11 mouse cellular contexts compared by ENCODE assay signal in the genomic region with DNA sequence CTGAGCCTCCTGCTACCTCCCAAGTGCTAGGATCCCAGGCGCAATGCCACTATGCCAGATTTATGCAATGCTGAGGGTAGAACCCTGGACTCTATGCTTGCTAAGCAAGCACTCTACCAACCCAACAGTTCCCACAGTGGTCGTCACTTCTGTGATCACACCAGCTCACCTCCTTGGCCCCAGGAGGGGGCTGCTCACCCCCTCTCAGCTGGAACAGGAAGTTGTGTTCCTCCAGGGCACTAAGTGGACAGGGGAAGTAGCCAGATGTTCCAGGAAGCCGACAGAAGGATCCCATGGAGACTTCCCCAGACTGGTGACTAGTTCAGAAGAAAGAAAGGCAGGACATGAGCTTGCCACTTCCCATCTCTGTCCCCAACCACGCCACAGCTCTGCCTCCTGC. TPM values are rescaled to one million over a fixed set of nuclear protein-coding genes. Genes with fewer than 3 reads are reported as not detected.
DNase-seq lines count a peak whose midpoint lies in the region; ATAC-seq and TF ChIP-seq lines count a peak whose summit lies in the region.
"Had no signal": no experiment of that assay in that cellular context is flagged by ENCODE, and none has a peak within 500 bp of the region (broad histone marks: within the 10 kb centered on the region; RNA-seq: fewer than 3 reads in every experiment).

No protein-coding gene starts in this region.

- peaks cover 64% of the 10 kb centered on the region for H3K36me3 ChIP-seq in hindbrain, embryonic 13.5 days
- peaks cover 34% of the 10 kb centered on the region for H3K36me3 ChIP-seq in hindbrain, embryonic 16.5 days (ENCODE audit: control insufficient read depth, insufficient read depth, low read length)
- H3K36me3 ChIP-seq in MEL (ENCODE audit: control insufficient read depth in 1 of 2, insufficient read depth in 2 of 2, low read length in 2 of 2) = peaks cover 3 to 56% of the 10 kb centered on the region in 2 experiments; a peak in 3 of 4 replicates
- H3K36me3 ChIP-seq in embryonic facial prominence, embryonic 13.5 days = peaks cover 57% of the 10 kb centered on the region
- peaks cover 36% of the 10 kb centered on the region for H3K36me3 ChIP-seq in liver, postnatal 0 days (replicated peaks; ENCODE audit: insufficient read depth, low read length)

- H3K4me1 ChIP-seq in hindbrain, embryonic 13.5 days (replicated peaks) = peaks cover 38% of the 10 kb centered on the region
- H3K4me1 ChIP-seq in hindbrain, embryonic 16.5 days (ENCODE audit: control insufficient read depth, insufficient read depth, low read depth, low read length) = peaks cover 18% of the 10 kb centered on the region
- peaks cover 12 to 61% of the 10 kb centered on the region in 2 experiments for H3K4me1 ChIP-seq in MEL (ENCODE audit: control insufficient read depth in 1 of 2, insufficient read depth in 2 of 2, low read length in 2 of 2)
- H3K4me1 ChIP-seq in embryonic facial prominence, embryonic 13.5 days = peaks cover 29% of the 10 kb centered on the region
- peaks cover 43% of the 10 kb centered on the region for H3K4me1 ChIP-seq in liver, postnatal 0 days (ENCODE audit: insufficient read depth)

- H3K9ac ChIP-seq in hindbrain, embryonic 13.5 days = peak overlapping the region; percentile 98; the same call in 1 of the 2 replicates
- H3K9ac ChIP-seq in hindbrain, embryonic 16.5 days (ENCODE audit: low read depth, low read length) = no peak overlapping the region
- peak overlapping the region; percentile 93 for H3K9ac ChIP-seq in MEL (ENCODE audit: control insufficient read depth, low read depth, low read length, poor library complexity, severe bottlenecking)
- 0 out of 2 replicates have a peak overlapping the region, but pooled peaks have one; percentile 92 for H3K9ac ChIP-seq in embryonic facial prominence, embryonic 13.5 days
- H3K9ac ChIP-seq in liver, postnatal 0 days (replicated peaks) = peak overlapping the region; percentile 97

- no peak for TF ChIP-seq POLR2A in MEL (IDR thresholded peaks at IDR 0.05; ENCODE audit: control insufficient read depth in 1 of 2, insufficient read depth in 1 of 2, low read depth in 1 of 2, low read length in 2 of 2, poor library complexity in 1 of 2)

- WGBS in hindbrain, embryonic 13.5 days = 77% methylated on average over 4 of the region's 4 CpGs
- 89% methylated on average over 4 of the region's 4 CpGs for WGBS in hindbrain, embryonic 16.5 days
- 58% methylated on average over 4 of the region's 4 CpGs for WGBS in embryonic facial prominence, embryonic 13.5 days
- 44% methylated on average over 4 of the region's 4 CpGs for WGBS in liver, postnatal 0 days (ENCODE audit: insufficient replicate concordance)

- 0 out of 2 replicates have a peak overlapping the region, but pooled peaks have one; percentile 92 for H3K4me3 ChIP-seq in hindbrain, embryonic 13.5 days
- H3K4me3 ChIP-seq in hindbrain, embryonic 16.5 days (ENCODE audit: low read length) = no peak overlapping the region
- peak overlapping the region; percentile 68 to 89 for H3K4me3 ChIP-seq in MEL (ENCODE audit: control insufficient read depth in 1 of 2, insufficient read depth in 1 of 2, low read depth in 2 of 2, low read length in 2 of 2)
- H3K4me3 ChIP-seq in embryonic facial prominence, embryonic 13.5 days = 0 out of 2 replicates have a peak overlapping the region, but pooled peaks have one; percentile 88
- peak overlapping the region; percentile 96 for H3K4me3 ChIP-seq in liver, postnatal 0 days (ENCODE audit: low read depth, low read length)

- no peak for TF ChIP-seq CTCF in MEL (IDR thresholded peaks at IDR 0.05 in 2 of 3, conservative IDR thresholded peaks at IDR 0.05 in 1 of 3; ENCODE audit: control insufficient read depth in 1 of 3, insufficient read depth in 1 of 3, low read depth in 2 of 3, low read length in 3 of 3, poor library complexity in 1 of 3, severe bottlenecking in 1 of 3)
- TF ChIP-seq CTCF in liver, postnatal 0 days (IDR thresholded peaks at IDR 0.05; ENCODE audit: low read depth) = no peak

- no peaks in the 10 kb centered on the region for H3K9me3 ChIP-seq in hindbrain, embryonic 13.5 days
- H3K9me3 ChIP-seq in hindbrain, embryonic 16.5 days (ENCODE audit: control insufficient read depth, low read length) = no peaks in the 10 kb centered on the region
- H3K9me3 ChIP-seq in MEL (replicated peaks; ENCODE audit: insufficient read depth, low read length) = no peaks in the 10 kb centered on the region
- H3K9me3 ChIP-seq in embryonic facial prominence, embryonic 13.5 days = no peaks in the 10 kb centered on the region
- H3K9me3 ChIP-seq in liver, postnatal 0 days (ENCODE audit: low read length) = no peaks in the 10 kb centered on the region

- no peaks in the 10 kb centered on the region for H3K27me3 ChIP-seq in hindbrain, embryonic 13.5 days
- no peaks in the 10 kb centered on the region for H3K27me3 ChIP-seq in hindbrain, embryonic 16.5 days (replicated peaks; ENCODE audit: control insufficient read depth, insufficient read depth, low read length)
- no peaks in the 10 kb centered on the region for H3K27me3 ChIP-seq in MEL (ENCODE audit: control insufficient read depth in 1 of 2, insufficient read depth in 2 of 2, low read length in 2 of 2)
- H3K27me3 ChIP-seq in embryonic facial prominence, embryonic 13.5 days = no peaks in the 10 kb centered on the region
- H3K27me3 ChIP-seq in liver, postnatal 0 days (ENCODE audit: insufficient read depth, low read length) = no peaks in the 10 kb centered on the region

- no peak for ATAC-seq in hindbrain, embryonic 13.5 days (ENCODE audit: low FRiP score)
- no peak for ATAC-seq in hindbrain, embryonic 16.5 days
- ATAC-seq in embryonic facial prominence, embryonic 13.5 days (ENCODE audit: insufficient number of reproducible peaks, insufficient read depth, low FRiP score, low TSS enrichment, low read depth) = no peak
- no peak for ATAC-seq in liver, postnatal 0 days

- no peak for TF ChIP-seq RAD21 in MEL (IDR thresholded peaks at IDR 0.05; ENCODE audit: low read depth, low read length)

- peaks cover 48% of the 10 kb centered on the region for H3K79me2 ChIP-seq in MEL (ENCODE audit: control insufficient read depth, insufficient read depth, low read length, poor library complexity)

- H3K27ac ChIP-seq in hindbrain, embryonic 13.5 days = no peak overlapping the region
- H3K27ac ChIP-seq in hindbrain, embryonic 16.5 days (ENCODE audit: low read depth, low read length) = no peak overlapping the region
- H3K27ac ChIP-seq in MEL (ENCODE audit: control insufficient read depth, low read depth, low read length) = peak overlapping the region; percentile 100
- no peak overlapping the region for H3K27ac ChIP-seq in embryonic facial prominence, embryonic 13.5 days
- peak overlapping the region; percentile 87 for H3K27ac ChIP-seq in liver, postnatal 0 days (ENCODE audit: low read depth)

- peak overlapping the region; percentile 96 for H3K4me2 ChIP-seq in hindbrain, embryonic 13.5 days
- H3K4me2 ChIP-seq in hindbrain, embryonic 16.5 days (ENCODE audit: low read length) = no peak overlapping the region
- no peak overlapping the region; the same call in 1 of the 2 replicates for H3K4me2 ChIP-seq in embryonic facial prominence, embryonic 13.5 days
- H3K4me2 ChIP-seq in liver, postnatal 0 days (ENCODE audit: low read depth, low read length) = peak overlapping the region; percentile 94

- DNase-seq in MEL (ENCODE audit: low read depth, low spot score) = peak; percentile 63
- no peak for DNase-seq in liver, postnatal 0 days
- DNase-seq in cerebellum, adult 8-10 months = no peak
- no peak for DNase-seq in left cerebral cortex, adult 11 months (ENCODE audit: low spot score)
- DNase-seq in layer of hippocampus, postnatal 36 days = no peak

- no peak for TF ChIP-seq EP300 in MEL (IDR thresholded peaks at IDR 0.05; ENCODE audit: low read depth in 1 of 2, low read length in 2 of 2)
- TF ChIP-seq EP300 in liver, postnatal 0 days (IDR thresholded peaks at IDR 0.05; ENCODE audit: low read depth) = no peak

RNA-seq across cellular contexts. Expression of a gene that starts 1.8 kb away (rescaled TPM):
- polyA plus RNA-seq in hindbrain, embryonic 13.5 days (2015; fragmentation: Nextera tagmentation; extraction: Ambion mirVana) = 14.2 and 15.5 TPM in 2 replicates
- 15.3 and 18.4 TPM in 2 replicates for polyA plus RNA-seq in hindbrain, embryonic 16.5 days (2015; fragmentation: Nextera tagmentation; extraction: Ambion mirVana)
- 27.8 and 35.6 TPM in 2 replicates for total RNA-seq in MEL (2012; rRNA removed)
- polyA plus RNA-seq in MEL (2012; ENCODE audit: insufficient read depth in 1 of 2, insufficient read length in 2 of 2, low read depth in 1 of 2, low replicate concordance in 2 of 2, missing spikeins in 1 of 2) = 10 to 100 TPM in 1 of 2 experiments, not detected in 1; 59.1 TPM
- polyA plus RNA-seq in embryonic facial prominence, embryonic 13.5 days (2015; fragmentation: Nextera tagmentation; extraction: Ambion mirVana) = 5.8 and 9.0 TPM in 2 replicates
- polyA plus RNA-seq in liver, postnatal 0 days (2015; fragmentation: Nextera tagmentation; extraction: Ambion mirVana) = 2.3 and 2.4 TPM in 2 replicates
- total RNA-seq in layer of hippocampus, postnatal 36 days (2021) = 10 to 100 TPM; 70.0 to 73.7 TPM

RNA-seq across cellular contexts. Expression of a gene that starts 6.7 kb away (rescaled TPM):
- 91.7 and 95.8 TPM in 2 replicates for polyA plus RNA-seq in hindbrain, embryonic 13.5 days (2015; fragmentation: Nextera tagmentation; extraction: Ambion mirVana)
- polyA plus RNA-seq in hindbrain, embryonic 16.5 days (2015; fragmentation: Nextera tagmentation; extraction: Ambion mirVana) = 107 and 120 TPM in 2 replicates
- total RNA-seq in MEL (2012; rRNA removed) = 45.7 and 51.5 TPM in 2 replicates
- polyA plus RNA-seq in MEL (2012; ENCODE audit: insufficient read depth in 1 of 2, insufficient read length in 2 of 2, low read depth in 1 of 2, low replicate concordance in 2 of 2, missing spikeins in 1 of 2) = 10 to 100 TPM in 1 of 2 experiments, not detected in 1; 59.0 TPM
- 61.2 and 63.5 TPM in 2 replicates for polyA plus RNA-seq in embryonic facial prominence, embryonic 13.5 days (2015; fragmentation: Nextera tagmentation; extraction: Ambion mirVana)
- polyA plus RNA-seq in liver, postnatal 0 days (2015; fragmentation: Nextera tagmentation; extraction: Ambion mirVana) = 47.5 and 47.8 TPM in 2 replicates
- total RNA-seq in layer of hippocampus, postnatal 36 days (2021) = 10 to 100 TPM; 54.5 to 58.7 TPM

RNA-seq across cellular contexts. Expression of a gene that starts 10.6 kb away (rescaled TPM):
- polyA plus RNA-seq in hindbrain, embryonic 13.5 days (2015; fragmentation: Nextera tagmentation; extraction: Ambion mirVana) = 3.3 and 4.2 TPM in 2 replicates
- 2.1 and 2.7 TPM in 2 replicates for polyA plus RNA-seq in hindbrain, embryonic 16.5 days (2015; fragmentation: Nextera tagmentation; extraction: Ambion mirVana)
- total RNA-seq in MEL (2012; rRNA removed) = 0.15 and 0.16 TPM in 2 replicates
- under 1 TPM in 1 of 2 experiments, not detected in 1; 0.17 TPM for polyA plus RNA-seq in MEL (2012; ENCODE audit: insufficient read depth in 1 of 2, insufficient read length in 2 of 2, low read depth in 1 of 2, low replicate concordance in 2 of 2, missing spikeins in 1 of 2)
- 3.7 and 4.2 TPM in 2 replicates for polyA plus RNA-seq in embryonic facial prominence, embryonic 13.5 days (2015; fragmentation: Nextera tagmentation; extraction: Ambion mirVana)
- polyA plus RNA-seq in liver, postnatal 0 days (2015; fragmentation: Nextera tagmentation; extraction: Ambion mirVana) = 0.12 TPM in 1 of 2 replicates, not detected in the other
- total RNA-seq in layer of hippocampus, postnatal 36 days (2021) = 1 to 10 TPM; 3.2 to 3.7 TPM
- total RNA-seq: hematopoietic stem cell, adult 5-6 weeks had no signal

RNA-seq across cellular contexts. Expression of a gene that starts 17.8 kb away (rescaled TPM):
- 0.09 and 0.10 TPM in 2 replicates for polyA plus RNA-seq in hindbrain, embryonic 13.5 days (2015; fragmentation: Nextera tagmentation; extraction: Ambion mirVana)
- polyA plus RNA-seq in hindbrain, embryonic 16.5 days (2015; fragmentation: Nextera tagmentation; extraction: Ambion mirVana) = 0.04 and 0.12 TPM in 2 replicates
- total RNA-seq in MEL (2012; rRNA removed) = not detected in 2 replicates
- polyA plus RNA-seq in MEL (2012; ENCODE audit: insufficient read depth in 1 of 2, insufficient read length in 2 of 2, low read depth in 1 of 2, low replicate concordance in 2 of 2, missing spikeins in 1 of 2) = not detected
- 0.23 and 0.24 TPM in 2 replicates for polyA plus RNA-seq in embryonic facial prominence, embryonic 13.5 days (2015; fragmentation: Nextera tagmentation; extraction: Ambion mirVana)
- polyA plus RNA-seq in liver, postnatal 0 days (2015; fragmentation: Nextera tagmentation; extraction: Ambion mirVana) = not detected in 2 replicates
- total RNA-seq in layer of hippocampus, postnatal 36 days (2021) = not detected
- total RNA-seq: hematopoietic stem cell, adult 5-6 weeks; layer of hippocampus, postnatal 25 days had no signal
- polyA plus RNA-seq: urinary bladder, adult 2 months had no signal

RNA-seq across cellular contexts. Expression of a gene that starts 17.8 kb away (rescaled TPM):
- polyA plus RNA-seq in hindbrain, embryonic 13.5 days (2015; fragmentation: Nextera tagmentation; extraction: Ambion mirVana) = 212 and 224 TPM in 2 replicates
- polyA plus RNA-seq in hindbrain, embryonic 16.5 days (2015; fragmentation: Nextera tagmentation; extraction: Ambion mirVana) = 113 and 140 TPM in 2 replicates
- total RNA-seq in MEL (2012; rRNA removed) = 0.04 TPM in 1 of 2 replicates, not detected in the other
- polyA plus RNA-seq in MEL (2012; ENCODE audit: insufficient read depth in 1 of 2, insufficient read length in 2 of 2, low read depth in 1 of 2, low replicate concordance in 2 of 2, missing spikeins in 1 of 2) = not detected
- 47.6 and 49.1 TPM in 2 replicates for polyA plus RNA-seq in embryonic facial prominence, embryonic 13.5 days (2015; fragmentation: Nextera tagmentation; extraction: Ambion mirVana)
- 0.21 and 0.44 TPM in 2 replicates for polyA plus RNA-seq in liver, postnatal 0 days (2015; fragmentation: Nextera tagmentation; extraction: Ambion mirVana)
- total RNA-seq in layer of hippocampus, postnatal 36 days (2021) = 1 to 10 TPM; 2.1 to 3.1 TPM

Comparison
In these comparisons a context has a peak if more than half of its experiments do, and no peak if none do; other contexts are left out.
1. H3K4me2 ChIP-seq: peak in hindbrain, embryonic 13.5 days (single experiment) and liver, postnatal 0 days (single experiment); none in hindbrain, embryonic 16.5 days (single experiment) and embryonic facial prominence, embryonic 13.5 days (single experiment).
2. H3K27ac ChIP-seq: peak in MEL (single experiment) and liver, postnatal 0 days (single experiment); none in hindbrain, embryonic 13.5 days (single experiment), hindbrain, embryonic 16.5 days (single experiment) and embryonic facial prominence, embryonic 13.5 days (single experiment).